In genomic region chr9:69226424-69226823, GRCm38 (mm10) we compare ENCODE assay signal across 17 mouse cellular contexts.
A peak's percentile ranks its signal among the peaks of the same experiment; 100 is the strongest.
DNase-seq lines count a peak whose midpoint lies in the region; ATAC-seq and TF ChIP-seq lines count a peak whose summit lies in the region.
"Had no signal": no experiment of that assay in that cellular context is flagged by ENCODE, and none has a peak within 500 bp of the region (broad histone marks: within the 10 kb centered on the region; RNA-seq: fewer than 3 reads in every experiment).

No protein-coding gene starts in this region.

- H3K4me1 ChIP-seq in midbrain, postnatal 0 days (ENCODE audit: insufficient read depth, low read length) = no peaks in the 10 kb centered on the region
- peaks cover 9% of the 10 kb centered on the region for H3K4me1 ChIP-seq in midbrain, embryonic 10.5 days

- peak; percentile 40 for DNase-seq in adrenal gland, adult 2 months
- no peak for DNase-seq in adrenal gland, postnatal 4 days (ENCODE audit: low spot score in 2 of 2)
- no peak for DNase-seq in midbrain, postnatal 0 days (ENCODE audit: low spot score)
- DNase-seq in midbrain, embryonic 10.5 days (ENCODE audit: low spot score) = no peak
- DNase-seq in lung, postnatal 10 days = peak; percentile 21
- no peak for DNase-seq in cerebellum, postnatal 36 days
- DNase-seq in right cerebral cortex, adult 2 months (ENCODE audit: low spot score in 2 of 2) = no peak
- no peak for DNase-seq in left cerebral cortex, postnatal 14 days (ENCODE audit: low spot score in 2 of 2)
- DNase-seq: cerebellum, adult 8-10 months; gastrocnemius, postnatal 36 days; heart, postnatal 4 days; kidney, adult 9 months; right cerebral cortex, postnatal 14 days had no signal

- no peaks in the 10 kb centered on the region for H3K27me3 ChIP-seq in midbrain, postnatal 0 days (ENCODE audit: insufficient read depth, low read length)
- H3K27me3 ChIP-seq in midbrain, embryonic 10.5 days (ENCODE audit: low read depth, poor library complexity, severe bottlenecking) = no peaks in the 10 kb centered on the region
- H3K27me3 ChIP-seq: embryonic facial prominence, embryonic 13.5 days; forebrain, embryonic 12.5 days; heart, embryonic 13.5 days had no signal

- no peak overlapping the region for H3K4me2 ChIP-seq in midbrain, postnatal 0 days (ENCODE audit: low read depth, low read length, poor library complexity, severe bottlenecking)
- H3K4me2 ChIP-seq: embryonic facial prominence, embryonic 13.5 days; forebrain, embryonic 12.5 days; heart, embryonic 13.5 days; limb, embryonic 12.5 days had no signal

- H3K9ac ChIP-seq in midbrain, postnatal 0 days (replicated peaks; ENCODE audit: low read length, poor library complexity, severe bottlenecking) = no peak overlapping the region
- H3K9ac ChIP-seq: embryonic facial prominence, embryonic 13.5 days; forebrain, embryonic 12.5 days; heart, embryonic 13.5 days; limb, embryonic 12.5 days had no signal

- intact Hi-C loops in left cerebral cortex, postnatal 14 days (cut with DNase I) = no loop called here

- peak; percentile 16; the same call in 1 of the 2 replicates for TF ChIP-seq CTCF in midbrain, postnatal 0 days (IDR thresholded peaks at IDR 0.05)

- 35% methylated on average over 3 of the region's 3 CpGs for WGBS in midbrain, postnatal 0 days
- 56% methylated on average over 3 of the region's 3 CpGs for WGBS in midbrain, embryonic 10.5 days

- no peak for ATAC-seq in midbrain, postnatal 0 days (ENCODE audit: low FRiP score)

- H3K36me3 ChIP-seq in midbrain, postnatal 0 days (ENCODE audit: insufficient read depth, low read length) = no peaks in the 10 kb centered on the region
- no peaks in the 10 kb centered on the region for H3K36me3 ChIP-seq in midbrain, embryonic 10.5 days
- H3K36me3 ChIP-seq: embryonic facial prominence, embryonic 13.5 days; forebrain, embryonic 12.5 days; heart, embryonic 13.5 days; limb, embryonic 12.5 days had no signal

- no peaks in the 10 kb centered on the region for H3K9me3 ChIP-seq in midbrain, postnatal 0 days (ENCODE audit: low read length)
- H3K9me3 ChIP-seq in midbrain, embryonic 10.5 days (replicated peaks) = no peaks in the 10 kb centered on the region
- H3K9me3 ChIP-seq: embryonic facial prominence, embryonic 13.5 days; forebrain, embryonic 12.5 days; heart, embryonic 13.5 days; limb, embryonic 12.5 days had no signal

- H3K4me3 ChIP-seq in midbrain, postnatal 0 days (ENCODE audit: low read depth, low read length) = no peak overlapping the region
- no peak overlapping the region for H3K4me3 ChIP-seq in midbrain, embryonic 10.5 days
- H3K4me3 ChIP-seq: embryonic facial prominence, embryonic 13.5 days; forebrain, embryonic 12.5 days; heart, embryonic 13.5 days; limb, embryonic 12.5 days had no signal

- H3K27ac ChIP-seq in midbrain, postnatal 0 days (ENCODE audit: low read depth, low read length) = no peak overlapping the region
- H3K27ac ChIP-seq in midbrain, embryonic 10.5 days (replicated peaks) = no peak overlapping the region
- H3K27ac ChIP-seq: embryonic facial prominence, embryonic 13.5 days; forebrain, embryonic 12.5 days; heart, embryonic 13.5 days; limb, embryonic 12.5 days had no signal

Comparison
In these comparisons a context has a peak if more than half of its experiments do, and no peak if none do; other contexts are left out.
1. DNase-seq: peak in adrenal gland, adult 2 months (single experiment) and lung, postnatal 10 days (single experiment); none in adrenal gland, postnatal 4 days (0 of 2), midbrain, postnatal 0 days (single experiment), midbrain, embryonic 10.5 days (single experiment), cerebellum, postnatal 36 days (0 of 2), right cerebral cortex, adult 2 months (0 of 2) and left cerebral cortex, postnatal 14 days (0 of 2).